Mouse (Mus musculus) right cerebral cortex, postnatal 36 days (tissue): ENCODE results near the gene Ms4a2.

Experiments used
- DNase-seq, 2 experiments: peaks; one replicate each; pipeline ENCODE4 v3.0.0; 2022; ENCODE audit warnings: low spot score in 2 of 2, mixed read lengths in 1 of 2

Gene Ms4a2

DNA sequence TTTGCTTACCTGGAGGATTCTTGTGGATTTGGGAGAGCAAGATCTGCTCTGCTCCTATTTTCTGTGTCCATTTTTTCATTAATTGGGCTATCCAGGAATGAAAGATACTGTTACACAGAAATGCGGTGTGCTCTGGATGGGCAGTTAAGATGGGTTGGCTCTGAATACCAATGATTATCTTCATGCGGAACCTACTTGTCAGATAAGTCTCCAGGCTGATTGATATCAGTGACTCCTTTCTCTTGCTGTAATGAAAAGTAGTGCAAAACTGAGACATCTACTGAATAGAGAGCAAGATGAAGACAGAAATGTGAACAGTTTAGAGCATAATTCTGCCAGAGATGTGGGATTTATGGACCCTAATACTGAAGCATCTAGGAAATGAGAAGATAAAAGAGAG lies at the start of gene Ms4a2:
Ms4a2 (minus strand) TSS at position 169 of the 400 bp plus-strand sequence.
- DNase-seq, result no peak

GRCm38 (mm10) chr19:11661562-11661961 lies 38.0 kb upstream of the Ms4a2 start:
- no peak for DNase-seq

GRCm38 (mm10) chr19:11660459-11660858 lies 36.9 kb upstream of the Ms4a2 start, which contains the start of gene Oosp2:
Gene Oosp2, minus strand, starts transcription at chr19:11660559.
- DNase-seq, result no peak

DNA sequence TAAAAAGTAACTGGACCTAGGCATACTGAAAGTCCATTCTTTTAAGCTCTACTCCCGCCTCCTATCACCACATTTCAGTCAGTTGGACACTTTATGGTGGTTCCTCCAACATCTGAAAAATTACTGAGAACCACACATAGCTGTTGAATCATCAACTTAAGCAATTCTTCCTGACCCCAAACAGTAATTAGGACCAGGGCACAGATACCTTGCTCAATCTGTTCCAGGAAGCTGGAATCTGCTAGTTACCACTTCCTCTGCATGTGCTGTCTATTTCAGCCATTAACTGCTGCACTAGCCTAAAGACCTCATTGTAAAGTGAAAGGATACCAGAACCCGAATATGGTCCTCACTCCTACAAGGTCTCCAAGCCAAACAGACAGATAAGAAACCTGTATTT lies 35.6 kb upstream of the Ms4a2 start:
- DNase-seq, result no peak

- no peak for DNase-seq
Measured at GRCm38 (mm10) chr19:11649564-11649963, 26.0 kb upstream of the Ms4a2 start.

- DNase-seq, result no peak
Measured at GRCm38 (mm10) chr19:11646166-11646565, 22.6 kb upstream of the Ms4a2 start.

GRCm38 (mm10) chr19:11640732-11641131 lies 17.2 kb upstream of the Ms4a2 start, which contains the start of gene Ms4a3:
Gene Ms4a3, minus strand, starts transcription at chr19:11640851.
- DNase-seq, result no peak

- DNase-seq, result no peak
Measured at GRCm38 (mm10) chr19:11639038-11639437, 15.5 kb upstream of the Ms4a2 start.

GRCm38 (mm10) chr19:11635572-11635971 lies 12.1 kb upstream of the Ms4a2 start:
- no peak for DNase-seq

DNA sequence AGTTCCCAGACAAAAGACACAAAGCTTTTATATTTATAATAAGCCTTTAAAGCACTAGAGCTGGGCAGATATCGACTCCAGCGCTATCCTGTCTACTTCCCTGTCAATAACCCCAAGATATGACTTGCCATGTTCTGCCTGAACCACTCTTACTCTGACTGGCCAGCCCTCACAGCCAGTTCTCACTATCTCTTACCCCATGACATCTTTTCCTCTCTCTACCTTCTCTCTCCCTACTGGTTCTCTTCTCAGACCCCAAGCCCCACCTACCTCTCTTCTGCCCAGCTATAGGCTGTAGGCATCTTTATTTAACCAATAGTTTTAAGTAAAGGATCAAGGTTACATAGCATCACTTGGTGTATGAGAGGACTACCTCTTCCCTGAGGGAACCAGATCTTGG lies 10.8 kb upstream of the Ms4a2 start:
- no peak for DNase-seq

- DNase-seq, result no peak
Measured at GRCm38 (mm10) chr19:11633732-11634131, 10.2 kb upstream of the Ms4a2 start.

DNA sequence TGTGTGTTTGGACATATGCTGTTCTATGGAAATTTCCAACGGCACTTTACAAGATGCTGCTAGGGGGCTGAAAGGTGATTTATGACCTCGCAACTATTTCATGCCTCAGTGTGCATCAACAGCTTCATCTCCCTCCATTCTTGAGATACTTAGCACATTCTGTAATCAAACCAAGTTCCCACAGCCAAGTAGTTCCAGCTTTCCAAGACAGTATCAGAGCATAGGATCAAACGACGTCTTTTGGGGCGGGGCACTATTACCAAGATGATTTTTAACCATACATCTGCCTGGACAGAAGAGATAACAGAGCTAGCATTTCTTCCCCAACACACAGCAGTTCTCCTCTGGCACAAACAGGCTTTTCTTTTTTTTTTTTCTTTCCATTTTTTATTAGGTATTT lies 1.7 kb upstream of the Ms4a2 start:
- DNase-seq, result no peak

GRCm38 (mm10) chr19:11624800-11625199 lies 1.3 kb upstream of the Ms4a2 start:
- DNase-seq, result no peak

- DNase-seq, result no peak
Measured at GRCm38 (mm10) chr19:11617983-11618382, 5.5 kb downstream of the Ms4a2 start.

GRCm38 (mm10) chr19:11614805-11615204 lies 8.7 kb downstream of the Ms4a2 start:
- DNase-seq, result no peak

DNA sequence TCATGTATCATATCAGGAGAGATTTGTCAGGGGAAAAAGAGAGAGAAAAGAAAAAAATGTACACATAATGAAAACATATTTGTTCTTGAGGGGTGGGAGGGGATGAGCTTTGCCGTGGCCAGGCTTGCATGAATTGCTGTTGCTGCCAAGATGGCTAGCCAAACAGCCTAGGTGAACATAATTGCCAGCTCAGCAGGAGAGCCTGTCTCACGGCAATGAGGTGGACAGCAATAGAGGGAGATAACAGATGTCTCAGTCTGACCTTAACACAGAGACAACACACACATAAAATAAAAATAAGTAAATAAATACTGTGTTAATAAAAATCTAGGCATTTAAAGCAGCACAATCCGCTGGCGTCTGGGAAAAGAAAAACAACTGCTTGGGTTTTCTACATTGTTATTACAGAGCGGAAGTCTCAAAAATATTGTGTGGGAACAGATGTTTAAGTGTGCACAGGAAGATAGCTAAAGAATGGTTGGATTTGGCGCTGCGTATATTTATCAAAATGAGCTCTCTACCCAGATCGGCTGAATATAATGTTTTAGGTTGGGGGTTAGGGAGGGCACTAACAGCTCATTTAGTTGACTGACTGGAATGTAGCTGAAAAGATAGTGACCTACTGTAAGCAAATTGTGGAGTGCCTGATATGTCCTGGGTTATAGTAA lies 9.6 kb downstream of the Ms4a2 start:
- DNase-seq, result no peak

DNA sequence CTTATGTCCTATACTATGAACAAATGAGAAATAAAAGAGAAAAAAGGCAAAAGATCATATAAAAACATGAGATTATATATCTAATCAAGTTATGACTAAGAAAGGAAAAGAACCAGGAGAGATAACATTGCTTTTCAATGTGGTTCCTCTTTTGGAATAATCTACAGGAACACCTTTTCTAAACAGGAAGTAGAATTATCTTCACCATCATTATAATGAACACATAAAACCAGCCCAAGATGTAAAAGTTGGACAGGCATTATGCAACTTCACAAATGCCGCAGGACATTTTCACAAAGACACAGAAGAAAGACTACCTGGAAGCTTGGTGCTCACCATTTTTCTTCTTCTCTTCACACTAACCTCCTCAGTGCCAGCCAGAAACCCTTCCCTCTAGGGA lies 10.4 kb downstream of the Ms4a2 start:
- no peak for DNase-seq

GRCm38 (mm10) chr19:11612293-11612692 lies 11.2 kb downstream of the Ms4a2 start:
- DNase-seq, result no peak

- no peak for DNase-seq
Measured at GRCm38 (mm10) chr19:11611541-11611945, 12.0 kb downstream of the Ms4a2 start.

DNA sequence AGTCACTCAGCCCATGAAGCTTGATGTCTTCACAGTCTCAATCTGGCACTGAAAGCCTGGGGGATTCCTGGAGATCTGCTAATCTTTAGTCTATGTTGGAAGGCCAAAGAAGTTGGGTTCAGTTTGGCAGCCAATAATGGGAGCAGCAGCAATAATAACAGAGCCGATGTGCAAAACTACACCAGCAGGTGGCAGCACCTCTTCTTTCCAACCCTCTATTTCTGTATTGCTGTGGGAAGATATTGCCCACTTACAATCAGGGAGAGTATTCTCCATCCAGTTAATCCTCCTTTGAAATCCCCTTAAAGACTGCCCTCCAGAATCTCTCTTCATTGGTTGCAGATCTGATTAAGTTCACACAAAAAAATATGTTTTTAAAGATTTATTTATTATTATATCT lies 15.3 kb downstream of the Ms4a2 start:
- DNase-seq, result no peak

- DNase-seq, result no peak
Measured at GRCm38 (mm10) chr19:11604603-11605002, 18.9 kb downstream of the Ms4a2 start, which contains the start of gene Ms4a6d. Gene Ms4a6d, minus strand, starts transcription at chr19:11604849.

DNA sequence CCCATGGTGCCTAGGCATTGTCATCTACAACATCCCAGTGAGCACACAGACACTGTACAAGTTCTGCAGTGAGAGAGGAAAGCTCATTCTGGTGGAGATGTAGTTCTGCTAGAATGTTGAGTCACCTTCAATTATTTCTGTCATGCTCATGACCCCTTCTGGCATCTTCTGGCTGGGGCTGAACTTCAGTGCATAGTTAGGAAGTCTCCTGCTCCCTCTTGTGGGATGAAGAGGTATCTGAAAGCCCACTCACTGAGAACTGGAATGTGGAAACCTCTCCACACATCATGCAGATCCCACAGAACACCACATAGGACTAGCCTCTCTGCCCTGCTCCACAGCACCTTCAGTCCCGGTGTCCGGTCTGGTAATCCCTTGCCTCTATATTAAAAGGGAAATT lies 21.5 kb downstream of the Ms4a2 start:
- DNase-seq, result no peak

- no peak for DNase-seq
Measured at GRCm38 (mm10) chr19:11601349-11601748, 22.2 kb downstream of the Ms4a2 start.

GRCm38 (mm10) chr19:11589891-11590449 lies 33.5 kb downstream of the Ms4a2 start:
- DNase-seq, result no peak
